Mouse (Mus musculus): ENCODE results near the gene Fam20c.

Gene Fam20c

DNA sequence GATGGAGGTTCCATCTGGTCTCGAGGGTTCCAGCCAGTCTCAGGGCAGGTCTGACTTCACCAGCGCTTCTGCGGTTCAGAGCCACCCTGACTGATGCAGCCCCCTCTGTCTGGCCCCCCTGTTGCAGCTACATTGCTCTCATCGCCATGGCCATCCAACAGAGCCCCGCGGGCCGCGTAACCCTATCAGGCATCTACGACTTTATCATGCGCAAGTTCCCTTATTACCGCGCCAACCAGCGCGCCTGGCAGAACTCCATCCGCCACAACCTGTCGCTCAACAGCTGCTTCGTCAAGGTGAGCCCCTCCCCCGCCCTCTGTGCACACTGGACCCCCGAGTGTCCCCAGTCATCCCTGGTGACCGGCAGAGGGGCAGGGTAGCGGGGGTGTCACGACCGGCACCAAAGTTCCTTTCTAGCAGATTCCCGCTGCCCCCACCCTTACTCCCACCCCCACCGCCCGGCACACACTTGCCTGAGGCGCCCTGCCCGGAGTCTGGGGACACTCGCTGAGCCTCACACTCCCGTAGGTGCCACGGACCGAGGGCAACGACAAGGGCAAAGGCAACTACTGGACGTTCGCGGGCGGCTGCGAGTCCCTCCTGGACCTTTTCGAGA is 66.5 kb downstream of the Fam20c start:
- DNase-seq, result no peak

- no peak for DNase-seq
Measured at GRCm38 (mm10) chr5:138825090-138825489, 70.8 kb downstream of the Fam20c start.

DNA sequence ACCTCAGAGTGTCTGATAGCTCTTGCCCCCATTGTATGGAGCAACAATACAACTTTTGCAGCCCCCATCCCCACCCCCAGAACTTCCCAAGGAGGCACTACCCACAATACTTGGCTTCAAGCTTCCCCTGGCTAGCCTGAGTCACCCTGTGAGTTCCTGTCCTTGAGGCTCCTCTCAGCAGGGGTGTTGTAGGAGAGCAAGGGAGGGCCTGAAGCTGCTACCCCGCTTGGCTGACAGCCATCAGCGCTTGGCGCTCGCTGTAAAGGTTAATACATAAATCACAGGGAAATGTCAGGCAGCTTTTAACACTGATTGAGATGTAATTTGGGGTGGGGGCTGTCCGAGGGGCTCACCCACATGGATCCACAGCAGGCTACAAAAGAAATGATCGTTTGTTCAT is 79.1 kb downstream of the Fam20c start:
- DNase-seq, result no peak

DNA sequence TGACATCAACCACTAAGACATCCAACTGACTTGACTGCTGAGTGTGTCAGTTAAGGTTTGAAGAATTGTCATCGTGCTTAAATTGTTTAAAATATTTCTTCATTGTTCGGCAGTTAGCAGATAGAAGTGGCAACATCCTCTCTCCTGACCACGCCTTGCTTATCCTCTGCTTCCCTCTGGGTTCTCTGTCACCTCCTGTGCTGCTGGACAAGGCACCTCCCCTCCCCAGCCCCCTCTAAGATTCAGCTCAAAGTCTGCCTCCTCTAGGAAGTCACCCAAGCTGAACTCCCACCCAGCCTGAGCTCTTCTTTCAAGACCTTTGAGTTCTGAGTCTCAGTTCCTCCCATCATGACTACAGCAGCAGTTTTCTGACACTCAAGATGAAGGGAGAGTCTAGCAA is 80.6 kb downstream of the Fam20c start:
- DNase-seq, result no peak

GRCm38 (mm10) chr5:138840981-138841380 is 86.7 kb downstream of the Fam20c start:
- no peak for DNase-seq

GRCm38 (mm10) chr5:138843168-138843824 is 89.0 kb downstream of the Fam20c start:
- DNase-seq, result no peak

GRCm38 (mm10) chr5:138846506-138846905 is 92.2 kb downstream of the Fam20c start:
- no peak for DNase-seq

- peak; percentile 75 for DNase-seq
Measured at GRCm38 (mm10) chr5:138848102-138848501, 93.8 kb downstream of the Fam20c start.

- DNase-seq, result no peak
Measured at GRCm38 (mm10) chr5:138849682-138850461, 95.6 kb downstream of the Fam20c start.

DNA sequence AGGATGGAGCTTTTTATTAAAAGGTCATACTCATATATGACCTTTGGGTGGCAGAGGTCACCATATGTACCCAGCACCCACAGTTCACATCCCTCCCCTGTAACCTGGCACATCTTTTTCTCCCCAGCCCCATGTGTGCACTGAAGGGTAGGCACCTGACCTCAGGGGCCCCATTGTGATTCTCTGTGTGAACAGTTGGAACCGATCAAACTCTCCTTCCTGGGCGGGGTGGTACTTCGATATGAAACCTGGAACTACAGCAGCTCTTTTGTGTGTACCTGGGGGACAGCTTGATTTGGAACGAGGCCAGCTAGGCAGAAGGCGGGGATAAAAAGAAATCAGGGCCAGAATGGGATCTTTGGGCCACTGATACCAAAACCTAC is 96.1 kb downstream of the Fam20c start:
- DNase-seq, result no peak

GRCm38 (mm10) chr5:138851296-138851780 is 97.0 kb downstream of the Fam20c start:
- no peak for DNase-seq

- no peak for DNase-seq
Measured at GRCm38 (mm10) chr5:138852151-138852550, 97.8 kb downstream of the Fam20c start.

- DNase-seq, result no peak
Measured at GRCm38 (mm10) chr5:138853349-138853748, 99.0 kb downstream of the Fam20c start.

GRCm38 (mm10) chr5:138857010-138857617 is 102.8 kb downstream of the Fam20c start:
- peak; percentile 71 for DNase-seq

DNA sequence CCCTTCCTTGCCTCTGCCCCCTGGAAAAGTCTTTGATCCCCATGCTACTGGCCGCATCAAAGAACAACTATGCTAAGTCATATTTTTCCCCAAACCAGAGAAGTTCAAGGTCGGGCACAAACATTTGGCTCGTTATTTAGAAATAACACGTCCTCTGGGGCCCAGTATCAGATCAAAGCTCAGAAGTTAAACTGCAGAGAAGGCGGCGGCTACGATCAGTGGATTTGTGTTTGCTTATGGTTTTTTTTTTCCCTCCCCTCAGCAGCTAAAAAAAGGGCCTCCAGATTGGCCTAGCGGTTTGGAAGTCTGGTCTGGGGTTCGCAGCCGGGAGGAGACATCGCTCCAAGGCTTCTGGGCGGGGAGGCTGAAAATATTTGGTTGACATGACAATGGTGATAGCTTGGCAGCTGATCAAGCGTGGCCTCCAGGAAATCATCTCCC is 103.5 kb downstream of the Fam20c start:
- DNase-seq, result no peak

All from cerebellum, adult 11-12 months (tissue).